Mouse (Mus musculus) gastrocnemius, adult 18-20 months (tissue): ENCODE results near the gene Atxn1. TPM values are rescaled to one million over a fixed set of nuclear protein-coding genes. Genes with fewer than 3 reads are reported as not detected.
A peak's percentile ranks its signal among the peaks of the same experiment; 100 is the strongest.

Experiments
- DNase-seq: peaks from one replicate; pipeline ENCODE4 v3.0.0; 2021; ENCODE audit warnings: low spot score
- total RNA-seq, 2 experiments: library from RNA; stranded (reverse); gene quantifications; 2 replicates each; pipeline ENCODE4 v1.2.3; 2021

Gene Atxn1
- total RNA-seq, 2 experiments from 2014 or later: 38.7 to 51.0 TPM

DNA sequence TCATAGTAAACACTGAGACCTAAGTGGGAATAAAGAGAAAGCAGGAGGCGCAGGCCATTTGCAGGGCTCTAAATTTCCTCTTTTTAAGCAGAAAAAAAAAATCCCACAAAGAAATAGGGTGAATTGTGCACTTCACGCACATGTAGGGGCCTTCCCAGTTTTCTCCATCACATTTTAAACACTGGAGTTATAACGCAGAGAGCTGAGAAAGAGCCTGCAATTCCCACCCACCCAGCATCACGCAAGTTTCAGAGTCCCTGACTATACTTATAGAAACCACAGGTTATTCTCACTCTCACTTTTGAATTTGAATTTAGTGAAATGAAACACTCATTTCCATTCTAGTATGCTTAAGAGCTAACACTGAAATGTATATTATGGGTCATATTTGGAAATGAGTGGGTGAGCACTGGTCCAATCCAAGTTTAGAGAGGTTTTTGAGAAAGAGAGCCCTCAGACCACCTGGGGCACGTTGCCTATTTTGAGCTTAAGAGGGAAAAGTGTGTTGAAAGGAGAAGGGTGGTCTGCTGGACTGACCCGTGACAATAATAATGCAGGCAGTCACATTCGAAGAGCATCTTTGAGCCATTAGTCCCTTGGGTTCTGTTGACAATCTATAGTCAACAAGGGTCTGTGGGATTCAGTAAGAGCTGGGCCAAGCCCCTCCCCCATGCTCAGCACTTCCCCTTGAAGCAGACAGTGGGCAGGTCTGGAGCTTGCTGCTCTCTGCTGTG, 279.1 kb downstream of the Atxn1 start:
- DNase-seq: no peak

DNA sequence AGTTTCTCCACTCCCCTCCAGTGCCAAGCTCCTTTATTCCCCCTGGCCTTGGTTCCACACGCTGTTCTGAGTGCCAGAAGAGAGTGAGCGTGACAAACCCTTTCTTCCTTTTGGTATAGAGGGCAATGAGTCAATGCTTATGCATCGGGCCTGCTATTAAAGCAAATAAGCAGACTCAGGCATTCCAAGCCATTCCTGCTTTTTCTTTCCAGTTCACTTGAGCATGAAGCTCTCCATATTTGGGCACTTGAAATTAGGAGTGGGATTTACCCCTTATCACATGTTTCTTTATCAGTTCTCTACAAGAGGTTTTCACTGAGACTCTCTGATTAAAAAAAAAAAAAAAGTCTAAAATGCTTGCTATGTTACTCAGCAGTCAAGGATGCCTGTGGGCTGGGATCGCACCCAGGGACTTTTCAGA, 279.9 kb downstream of the Atxn1 start:
- no peak for DNase-seq

DNA sequence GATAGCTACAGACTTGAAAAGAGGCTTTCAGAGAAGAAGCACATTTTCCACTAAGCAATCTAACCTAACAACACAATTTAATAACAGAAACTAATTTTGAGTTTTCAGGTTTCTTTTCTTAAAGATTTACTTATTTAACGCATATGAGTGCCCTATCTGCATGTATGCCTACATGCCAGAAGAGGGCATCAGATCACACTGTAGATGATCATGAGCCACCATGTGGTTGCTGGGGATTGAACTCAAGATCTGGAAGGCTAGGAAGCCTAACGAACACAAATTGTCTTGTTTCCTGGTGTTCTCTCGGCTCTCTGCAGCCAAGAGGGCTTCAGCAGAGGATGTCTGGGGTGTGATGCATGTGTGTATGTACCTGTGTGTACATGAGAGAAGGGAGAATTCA, 280.8 kb downstream of the Atxn1 start:
- DNase-seq: no peak

DNA sequence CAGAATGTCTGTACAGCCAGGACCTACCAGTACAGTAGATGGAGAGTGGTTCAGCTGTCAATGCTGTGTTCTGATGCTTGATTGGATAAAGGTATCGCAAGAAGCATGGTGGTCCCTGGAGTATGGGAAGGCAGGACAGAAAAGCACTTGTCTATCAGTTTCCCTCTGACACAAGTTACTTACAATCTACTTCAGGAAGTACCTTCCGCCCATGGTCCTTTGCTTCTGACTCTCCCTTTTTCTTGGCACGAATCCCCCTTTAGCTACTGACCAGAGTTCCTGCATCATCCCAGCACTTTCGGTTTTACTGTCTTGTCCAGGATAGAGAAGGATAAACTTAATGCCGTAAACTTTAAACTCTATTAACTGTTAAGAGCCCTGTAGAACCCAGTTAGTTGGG, 283.6 kb downstream of the Atxn1 start:
- peak; percentile 23 for DNase-seq

DNA sequence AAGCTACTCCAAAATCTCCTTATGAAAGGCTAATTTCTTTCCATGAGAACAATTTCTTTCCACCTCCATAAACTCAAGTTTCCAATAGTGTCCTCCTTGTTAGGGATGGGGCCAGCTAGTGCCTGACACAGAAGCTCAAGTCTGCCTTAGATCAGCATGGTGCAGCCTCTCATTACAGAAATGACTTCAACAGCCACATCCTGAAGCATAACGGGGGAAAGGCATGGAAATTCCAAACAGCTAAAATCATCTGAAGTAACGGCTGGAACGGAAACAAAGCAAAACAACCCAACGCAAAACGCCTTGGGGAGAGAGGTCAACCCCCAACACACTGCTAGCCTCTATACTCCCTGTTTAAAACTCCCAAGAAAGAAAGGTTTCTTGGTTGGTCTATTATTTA, 284.2 kb downstream of the Atxn1 start:
- DNase-seq: no peak

DNA sequence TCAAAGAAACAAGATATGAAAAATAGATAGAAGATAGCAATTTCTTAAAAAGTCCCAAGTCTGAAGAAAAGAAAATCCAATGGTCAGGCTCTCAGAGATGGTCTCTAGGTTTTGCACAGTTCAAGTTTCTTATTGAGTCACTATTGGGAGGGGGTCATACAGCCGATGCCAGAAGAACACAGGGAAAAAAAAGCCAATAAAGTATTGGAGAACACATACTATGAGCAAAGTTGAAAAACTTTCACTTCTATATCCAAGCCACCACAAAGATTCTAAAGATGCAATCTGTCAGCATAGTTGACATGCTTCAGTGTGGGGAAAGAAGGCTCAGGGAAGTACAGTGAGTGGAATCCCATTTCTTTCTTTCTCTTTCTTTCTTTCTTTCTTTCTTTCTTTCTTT, 285.7 kb downstream of the Atxn1 start:
- no peak for DNase-seq

DNA sequence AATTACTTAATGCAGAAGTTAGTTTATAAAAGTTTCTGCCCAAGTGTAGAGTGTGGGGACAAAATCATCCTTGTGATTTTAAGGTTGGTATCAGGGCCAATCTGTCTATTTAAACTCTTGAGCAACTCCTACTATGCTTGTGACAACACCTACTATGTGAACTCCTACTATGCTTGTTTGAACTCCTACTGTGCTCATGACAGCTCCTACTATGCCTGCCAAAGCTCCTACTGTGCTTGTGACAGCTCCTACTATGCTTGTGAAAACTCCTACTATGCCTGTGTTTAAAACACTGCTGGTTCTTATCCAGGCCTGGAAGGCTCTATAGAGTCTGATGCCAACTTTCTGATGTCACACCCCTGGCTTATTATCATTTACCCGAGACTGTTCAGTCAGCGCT, 292.2 kb downstream of the Atxn1 start:
- DNase-seq: peak; percentile 17

DNA sequence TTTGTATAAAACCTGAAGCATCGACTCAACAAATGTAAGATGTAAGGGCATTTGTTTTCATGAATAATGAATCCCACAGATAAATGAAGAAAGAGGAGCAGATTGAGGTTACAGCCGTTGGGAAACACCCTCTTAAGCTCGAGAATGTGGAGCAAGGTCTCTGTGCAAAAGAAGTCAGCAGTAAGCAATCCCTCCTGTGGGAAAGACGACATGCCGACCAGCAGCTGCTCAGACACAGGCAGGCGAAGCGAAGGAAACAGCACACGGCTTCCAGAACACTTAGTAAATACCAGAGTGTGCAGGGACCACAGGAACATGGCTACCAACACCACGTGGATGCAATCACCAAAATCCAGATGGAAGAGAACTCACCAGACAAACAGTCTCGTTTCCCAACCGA, 294.8 kb downstream of the Atxn1 start:
- DNase-seq: peak; percentile 42

DNA sequence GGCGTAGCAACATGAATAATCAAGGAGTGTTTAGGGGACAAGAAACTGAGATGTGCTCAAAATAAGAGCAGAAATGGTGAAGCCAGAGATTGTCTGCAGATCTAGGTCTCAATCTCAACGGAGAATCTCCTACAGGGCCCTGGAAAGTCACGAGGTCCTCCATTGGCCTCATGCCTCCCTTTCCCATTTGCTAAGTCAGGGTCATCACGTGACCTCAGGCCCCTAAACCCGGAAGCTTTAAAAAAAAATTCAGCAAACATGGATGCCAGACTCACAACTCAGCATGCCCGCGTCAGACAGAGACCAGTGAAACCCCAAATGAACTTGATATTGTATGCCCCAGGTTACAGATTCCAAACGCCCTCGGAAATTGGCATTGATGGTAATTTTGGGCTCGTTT, 302.0 kb downstream of the Atxn1 start:
- no peak for DNase-seq

DNA sequence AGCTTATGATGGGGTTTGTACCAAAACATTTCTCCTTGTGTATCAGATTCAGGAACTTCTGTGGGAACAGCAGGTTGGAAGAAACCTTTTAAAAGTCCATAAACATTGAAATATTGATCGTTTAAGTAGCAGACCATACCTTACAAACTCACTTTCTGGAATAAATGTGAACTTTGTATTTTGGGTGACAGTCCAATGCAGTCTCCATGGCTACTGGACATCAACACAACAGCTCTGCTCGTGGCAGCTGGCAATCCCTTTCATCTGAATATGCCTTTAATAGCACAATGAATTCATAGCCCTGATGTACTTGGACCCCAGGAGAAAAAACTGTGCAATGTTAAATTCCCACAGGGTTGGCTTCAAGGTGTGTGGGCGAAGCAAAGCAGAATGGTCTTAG, 302.6 kb downstream of the Atxn1 start:
- no peak for DNase-seq

DNA sequence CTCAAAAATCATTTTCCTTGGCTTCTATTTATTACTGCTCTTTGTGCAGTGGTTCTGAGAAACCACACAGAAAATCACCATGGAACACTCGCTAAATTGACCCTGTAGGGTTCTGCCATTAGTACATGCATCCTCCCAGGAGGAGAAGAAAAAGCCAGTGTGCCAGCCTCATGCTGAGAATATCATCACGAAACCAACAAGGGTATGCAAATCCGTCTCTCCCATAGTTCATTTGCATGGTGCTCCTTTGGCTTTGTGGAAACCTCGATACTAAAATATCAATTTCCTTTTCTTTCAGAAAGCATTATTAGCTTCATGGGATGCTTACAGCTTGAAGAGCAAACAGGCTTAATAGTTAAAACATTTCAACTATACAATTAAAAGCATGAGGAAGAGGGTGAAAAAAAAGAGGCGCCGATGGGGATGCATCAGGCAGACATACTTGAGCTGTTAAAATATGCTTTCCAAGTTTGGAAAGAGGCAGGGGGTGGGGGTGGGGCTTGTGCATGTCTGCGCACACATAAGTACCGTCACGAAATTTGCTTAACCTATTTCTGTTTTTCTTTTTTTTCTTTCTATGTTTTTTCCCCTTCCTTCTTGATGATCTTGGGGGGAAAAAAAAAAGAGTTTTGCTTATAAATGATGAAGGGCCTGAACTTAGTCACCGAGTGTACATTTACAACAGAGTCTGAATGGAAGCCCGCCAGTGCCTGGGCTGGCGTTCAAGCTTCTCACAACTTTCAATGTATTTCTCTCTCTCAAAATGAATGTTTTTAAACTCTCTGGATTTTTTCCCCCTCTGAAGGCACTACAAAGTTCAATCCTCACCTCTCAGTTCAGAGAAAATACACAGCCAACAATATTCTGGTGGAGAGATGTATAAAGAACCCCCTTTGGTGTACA, 303.3 kb downstream of the Atxn1 start:
- no peak for DNase-seq

DNA sequence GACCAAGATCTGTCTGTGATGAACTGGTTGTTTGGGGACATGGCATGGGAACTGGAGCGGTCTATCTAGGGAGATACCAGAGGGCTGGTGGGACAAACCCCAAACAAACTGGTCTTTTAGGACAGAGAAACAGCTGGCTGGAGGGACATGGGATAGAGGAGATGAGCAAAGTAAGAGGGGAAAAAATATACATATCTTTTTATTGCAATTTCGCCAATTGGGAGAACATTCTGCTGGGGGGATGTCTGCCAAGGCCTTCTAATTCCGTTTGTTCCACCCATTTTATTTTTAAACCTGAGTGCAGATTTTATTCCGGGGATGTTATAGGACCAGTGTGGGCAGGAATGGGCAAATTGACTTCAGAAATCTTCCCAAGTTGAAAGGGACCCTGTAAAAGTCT, 305.0 kb downstream of the Atxn1 start:
- DNase-seq: no peak

DNA sequence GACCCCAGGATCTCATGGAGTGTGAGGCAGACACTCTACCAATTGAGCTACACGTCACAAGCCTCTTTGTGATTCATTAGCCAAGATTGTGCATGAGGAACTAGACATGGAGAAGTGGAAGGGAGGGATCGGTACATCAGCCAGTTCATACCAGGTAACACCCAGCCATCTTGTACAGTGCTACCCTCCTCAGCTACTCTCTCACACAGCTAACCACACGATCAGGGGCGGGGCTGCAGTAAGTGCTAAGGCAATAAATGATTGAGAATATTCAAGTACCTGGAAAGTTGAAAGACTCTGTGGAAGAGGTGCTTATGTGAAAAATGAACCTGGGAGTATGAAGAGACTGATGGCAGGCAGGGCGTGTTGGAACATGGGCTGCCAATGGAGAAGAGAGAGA, 306.5 kb downstream of the Atxn1 start:
- no peak for DNase-seq

DNA sequence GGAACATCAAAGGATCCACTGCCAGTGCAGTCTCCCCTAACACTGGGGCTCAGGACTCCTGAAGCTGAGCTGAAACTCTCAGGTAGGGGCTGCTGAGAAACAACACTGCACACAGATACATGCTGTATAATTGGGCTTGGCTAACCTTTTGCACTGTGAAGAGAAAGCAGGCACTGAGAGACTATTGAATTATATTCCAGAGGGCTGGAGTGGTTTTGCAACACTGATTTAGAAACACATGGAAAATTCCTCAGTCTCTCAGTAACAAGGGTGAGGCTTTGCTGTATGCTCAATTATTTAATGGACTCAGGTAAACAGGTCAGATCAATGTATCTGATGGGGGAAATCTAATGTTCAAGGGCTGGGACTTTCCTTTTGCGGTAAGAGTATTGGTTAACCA, 307.6 kb downstream of the Atxn1 start:
- no peak for DNase-seq

DNA sequence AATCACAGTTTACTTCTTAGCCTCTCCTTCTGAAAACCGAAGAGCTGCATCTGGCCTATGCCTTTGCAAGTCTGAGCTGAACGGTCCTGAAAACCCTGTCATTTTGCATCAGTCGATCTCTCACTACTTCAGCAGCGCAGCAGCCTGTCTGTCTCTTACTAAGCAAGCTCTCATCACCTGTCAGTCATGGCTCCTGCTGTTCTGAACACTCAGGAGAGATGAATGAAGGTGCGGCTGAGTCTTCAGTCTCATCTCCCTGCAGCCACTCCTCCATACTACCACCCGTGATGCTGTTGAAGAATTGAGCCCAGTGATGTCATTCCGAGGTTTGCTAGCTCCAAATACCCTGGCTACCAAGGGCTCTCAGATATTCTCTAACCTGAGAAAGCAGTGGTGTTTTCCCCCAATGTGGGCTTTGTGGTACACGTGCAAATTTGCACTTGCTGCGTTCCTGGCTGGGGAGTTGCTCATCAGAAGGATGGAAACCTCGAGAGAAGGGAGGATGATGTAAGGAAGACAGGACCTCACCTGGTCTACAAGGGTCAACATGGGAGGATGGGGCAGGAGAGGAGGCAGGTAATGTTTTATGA, 313.1 kb downstream of the Atxn1 start:
- DNase-seq: no peak

DNA sequence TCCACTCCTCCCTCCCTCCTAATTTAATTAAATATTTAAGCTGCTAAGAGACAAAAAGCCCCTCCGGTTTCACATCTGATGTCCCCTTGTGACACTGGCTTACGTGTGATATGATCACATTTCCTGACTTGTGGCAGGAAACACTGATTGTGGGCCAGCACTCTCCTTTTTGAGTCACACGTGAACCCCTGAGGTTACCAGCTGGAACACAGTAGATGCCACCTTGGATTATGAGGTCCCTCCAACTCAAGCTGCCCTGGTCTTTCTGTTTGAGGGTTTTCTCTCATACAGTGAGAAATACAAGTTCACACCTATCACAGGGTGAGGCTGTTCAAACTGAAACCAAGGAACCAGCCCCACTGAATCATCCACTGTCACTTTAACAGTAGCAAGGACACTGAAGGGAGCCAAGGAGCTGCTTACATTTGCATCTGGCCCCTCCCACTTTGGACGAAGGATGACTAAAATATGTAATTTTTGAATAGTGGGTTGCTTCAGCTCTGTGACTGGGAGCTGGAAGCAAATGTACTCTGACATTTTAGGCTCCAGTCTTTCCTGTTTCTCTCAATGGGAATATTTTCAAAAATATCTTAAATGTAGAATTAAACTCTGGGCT, 315.5 kb downstream of the Atxn1 start:
- no peak for DNase-seq

DNA sequence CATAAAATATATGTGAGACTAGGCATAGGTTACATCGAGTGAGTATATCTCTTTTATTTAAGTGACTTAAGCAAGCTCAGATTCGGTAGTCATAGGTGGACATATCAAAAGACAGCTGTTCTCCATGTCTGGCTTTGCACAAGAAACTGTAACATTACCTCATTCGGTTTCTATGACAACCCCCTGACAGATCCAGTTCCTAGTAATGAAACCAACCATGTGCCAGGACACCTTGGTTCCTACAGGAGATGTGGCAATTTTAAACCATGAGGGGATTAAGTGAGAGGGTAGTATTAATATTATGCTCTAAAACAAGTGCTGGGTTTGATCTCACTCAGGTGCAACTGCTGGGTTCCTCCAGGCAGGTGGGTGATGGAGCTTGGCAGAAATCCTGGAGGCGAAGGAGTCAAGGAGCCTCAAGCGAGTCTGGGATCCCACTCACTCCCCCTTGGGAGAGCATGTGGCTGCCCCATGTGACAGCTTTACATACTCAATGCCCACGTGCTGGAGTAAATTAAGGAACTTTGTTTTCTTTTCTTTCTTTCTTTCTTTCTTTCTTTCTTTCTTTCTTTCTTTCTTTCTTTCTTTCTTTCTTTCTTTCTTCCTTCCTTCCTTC, 320.9 kb downstream of the Atxn1 start:
- DNase-seq: no peak

DNA sequence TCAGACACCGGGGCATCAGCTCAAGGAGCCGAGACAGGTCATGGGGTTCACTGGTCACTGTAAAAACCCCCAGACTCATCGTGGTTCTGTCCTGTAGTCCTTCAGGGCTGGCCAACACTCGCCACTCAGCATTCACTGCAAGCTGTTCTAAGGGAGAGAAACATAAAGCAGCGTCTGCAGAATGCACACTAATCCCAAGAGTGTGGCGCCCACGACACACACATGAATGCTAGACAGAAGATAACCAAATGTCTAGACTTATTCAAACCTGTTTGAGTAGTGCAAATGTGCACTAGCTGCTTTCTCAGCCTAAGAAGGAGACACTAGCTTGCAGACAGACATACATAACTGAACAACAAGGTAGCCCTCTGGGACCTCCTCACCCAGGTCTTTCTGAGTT, 321.9 kb downstream of the Atxn1 start:
- DNase-seq: no peak

DNA sequence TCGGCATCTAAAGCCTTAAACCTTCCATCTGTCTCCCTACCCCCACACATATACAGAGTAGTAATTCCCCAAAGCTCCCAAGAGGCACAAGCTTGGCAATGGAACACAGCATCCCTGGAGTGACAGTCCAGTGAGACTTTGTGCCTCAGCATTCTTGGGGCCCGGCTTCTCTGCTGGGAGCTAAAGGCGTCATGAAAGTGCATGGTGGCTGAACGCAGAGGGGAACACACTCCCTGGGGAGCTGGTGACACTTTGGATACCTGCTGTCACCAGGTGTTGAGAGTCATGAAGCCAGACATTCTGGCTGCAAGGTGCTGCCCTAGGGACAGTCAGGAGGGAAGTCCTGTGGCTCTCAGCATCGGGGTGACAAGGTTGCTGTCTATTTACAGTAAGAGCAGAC, 324.4 kb downstream of the Atxn1 start:
- DNase-seq: no peak

DNA sequence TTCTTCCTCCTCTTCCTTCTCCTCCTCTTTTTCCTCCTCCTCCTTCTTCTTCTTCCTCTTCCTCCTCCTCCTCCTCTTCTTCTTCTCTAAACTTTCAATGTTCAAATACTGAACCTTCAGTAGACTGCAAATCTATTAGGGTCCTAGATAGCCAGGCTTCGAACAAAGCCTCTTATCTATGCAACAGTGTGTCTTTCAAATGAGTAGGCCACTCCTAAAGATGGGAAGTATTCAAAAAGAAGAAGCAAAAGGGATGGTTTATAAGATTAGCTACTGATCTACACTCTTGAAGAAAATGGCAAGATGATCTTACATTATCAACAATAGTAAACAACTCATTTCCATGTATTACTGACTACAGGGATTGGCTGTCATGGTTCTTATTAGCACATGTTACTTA, 326.5 kb downstream of the Atxn1 start:
- DNase-seq: no peak

DNA sequence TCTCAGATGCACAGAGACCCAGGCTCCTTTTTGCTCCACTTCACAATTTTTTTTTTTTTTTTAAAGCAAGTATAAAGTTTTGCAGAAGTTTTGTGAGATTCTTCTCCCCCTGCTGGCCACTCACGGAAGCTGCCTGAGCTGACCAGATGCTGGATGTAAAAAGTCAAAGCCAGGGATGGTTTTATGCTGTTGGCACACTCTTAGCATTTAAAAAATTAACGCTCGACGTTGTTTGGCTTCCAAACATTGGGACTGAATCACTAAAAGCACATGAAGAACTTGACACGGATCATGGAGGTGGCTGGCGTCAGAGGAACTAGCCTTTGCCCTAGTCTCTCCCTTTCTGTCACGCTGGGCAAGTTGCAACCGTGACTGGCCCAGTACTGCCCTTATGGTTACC, 327.5 kb downstream of the Atxn1 start:
- DNase-seq: peak; percentile 37

DNA sequence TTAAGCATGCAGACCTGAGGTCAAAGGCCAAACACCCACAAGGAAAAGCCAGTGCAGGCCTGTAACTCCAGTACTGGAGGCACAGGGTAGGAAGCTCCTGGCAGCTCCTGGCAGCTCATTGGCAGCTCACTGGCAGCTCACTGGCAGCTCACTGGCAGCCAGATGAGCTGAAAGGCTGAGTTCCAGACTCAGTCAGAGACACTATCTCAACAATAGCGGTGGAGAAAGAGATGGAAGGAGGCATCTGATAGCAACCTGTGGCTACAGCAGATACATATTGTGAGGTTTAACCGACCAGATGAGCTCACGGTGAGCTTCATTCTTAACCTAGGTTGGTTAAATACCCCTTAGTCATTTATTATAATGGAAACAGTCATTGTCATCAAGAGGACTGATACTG, 328.4 kb downstream of the Atxn1 start:
- DNase-seq: no peak
